8 mouse cellular contexts compared by ENCODE assay signal in genomic region chr10:75060843-75061235, GRCm38 (mm10). TPM values are rescaled to one million over a fixed set of nuclear protein-coding genes. Genes with fewer than 3 reads are reported as not detected.
DNase-seq lines count a peak whose midpoint lies in the region; ATAC-seq and TF ChIP-seq lines count a peak whose summit lies in the region.

No protein-coding gene starts in this region.

- H3K9me3 ChIP-seq in erythroblast, embryonic 14.5 days (ENCODE audit: control insufficient read depth, low read length) = peaks cover 5% of the 10 kb centered on the region; the same call in 1 of the 2 replicates
- H3K9me3 ChIP-seq in forebrain, postnatal 0 days (ENCODE audit: low read length) = no peaks in the 10 kb centered on the region
- no peaks in the 10 kb centered on the region for H3K9me3 ChIP-seq in limb, embryonic 13.5 days

- peaks cover 47% of the 10 kb centered on the region for H3K27me3 ChIP-seq in erythroblast, embryonic 14.5 days (ENCODE audit: control insufficient read depth)
- H3K27me3 ChIP-seq in forebrain, postnatal 0 days (ENCODE audit: insufficient read depth, low read length) = no peaks in the 10 kb centered on the region
- no peaks in the 10 kb centered on the region for H3K27me3 ChIP-seq in limb, embryonic 13.5 days

- WGBS in forebrain, postnatal 0 days = 4% methylated on average over 45 of the region's 48 CpGs
- WGBS in limb, embryonic 13.5 days = under 1% methylated on average over 30 of the region's 48 CpGs
- WGBS in olfactory bulb, adult 2 months = under 1% methylated on average over 44 of the region's 48 CpGs

- peak overlapping the region; percentile 58 for H3K4me3 ChIP-seq in erythroblast, embryonic 14.5 days (replicated peaks)
- peak overlapping the region; percentile 94 for H3K4me3 ChIP-seq in forebrain, postnatal 0 days (ENCODE audit: low read depth, low read length)
- peak overlapping the region; percentile 89 for H3K4me3 ChIP-seq in limb, embryonic 13.5 days
- peak overlapping the region; percentile 75 for H3K4me3 ChIP-seq in olfactory bulb, adult 2 months (ENCODE audit: insufficient read depth, low read depth, low read length)

- ATAC-seq in erythroblast, adult 5-6 weeks (replicated peaks; ENCODE audit: low FRiP score, poor library complexity, severe bottlenecking) = no peak
- ATAC-seq in forebrain, postnatal 0 days = peak; percentile 41
- ATAC-seq in limb, embryonic 13.5 days (ENCODE audit: low FRiP score, low read depth) = peak; percentile 5; the same call in 1 of the 2 replicates

- H3K9ac ChIP-seq in forebrain, postnatal 0 days = peak overlapping the region; percentile 87
- peak overlapping the region; percentile 86 for H3K9ac ChIP-seq in limb, embryonic 13.5 days

- peak overlapping the region; percentile 88 for H3K4me2 ChIP-seq in forebrain, postnatal 0 days (ENCODE audit: low read depth)
- peak overlapping the region; percentile 97 for H3K4me2 ChIP-seq in limb, embryonic 13.5 days (replicated peaks)

- no peak for TF ChIP-seq CTCF in forebrain, postnatal 0 days (IDR thresholded peaks at IDR 0.05; ENCODE audit: low read depth)
- no peak for TF ChIP-seq CTCF in olfactory bulb, adult 2 months (IDR thresholded peaks at IDR 0.05; ENCODE audit: insufficient read depth, low read depth, low read length)

- DNase-seq in urinary bladder, adult 2 months (ENCODE audit: low spot score) = peak; percentile 42
- DNase-seq in urinary bladder, postnatal 10 days (ENCODE audit: low spot score) = no peak
- peak; percentile 51 for DNase-seq in forebrain, postnatal 0 days
- DNase-seq in layer of hippocampus, adult 11-12 months (ENCODE audit: low spot score) = no peak

- no peaks in the 10 kb centered on the region for H3K36me3 ChIP-seq in erythroblast, embryonic 14.5 days (ENCODE audit: control insufficient read depth)
- 0 out of 2 replicates have a peak, but pooled peaks cover 4% of the 10 kb centered on the region for H3K36me3 ChIP-seq in forebrain, postnatal 0 days (ENCODE audit: insufficient read depth)
- peaks cover 17% of the 10 kb centered on the region for H3K36me3 ChIP-seq in limb, embryonic 13.5 days

- H3K27ac ChIP-seq in forebrain, postnatal 0 days (ENCODE audit: low read depth, low read length) = peak overlapping the region; percentile 88
- peak overlapping the region; percentile 58; the same call in 1 of the 2 replicates for H3K27ac ChIP-seq in limb, embryonic 13.5 days
- peak overlapping the region; percentile 23; the same call in 1 of the 2 replicates for H3K27ac ChIP-seq in olfactory bulb, adult 2 months (ENCODE audit: insufficient read depth, low read depth, low read length)

- H3K4me1 ChIP-seq in erythroblast, embryonic 14.5 days (ENCODE audit: control insufficient read depth) = peaks cover 24% of the 10 kb centered on the region
- peaks cover 43% of the 10 kb centered on the region for H3K4me1 ChIP-seq in forebrain, postnatal 0 days (ENCODE audit: insufficient read depth)
- peaks cover 53% of the 10 kb centered on the region for H3K4me1 ChIP-seq in limb, embryonic 13.5 days
- peaks cover 38% of the 10 kb centered on the region for H3K4me1 ChIP-seq in olfactory bulb, adult 2 months (ENCODE audit: control insufficient read depth, insufficient read depth, low read length)

- no peak for TF ChIP-seq POLR2A in olfactory bulb, adult 2 months (IDR thresholded peaks at IDR 0.05; ENCODE audit: insufficient read depth, low read depth, low read length)

RNA-seq across cellular contexts. Expression of gene Bcr, which starts 0.4 kb away (rescaled TPM):
- 0.03 and 0.11 TPM in 2 replicates for polyA plus RNA-seq in erythroblast, embryonic 14.5 days (2012)
- 2.7 and 3.7 TPM in 2 replicates for total RNA-seq in erythroblast, adult 5-6 weeks (2015; ENCODE audit: low replicate concordance)
- total RNA-seq in erythroblast, adult 5-6 weeks (2017; ENCODE audit: low replicate concordance) = 2.3 and 4.9 TPM in 2 replicates
- polyA plus RNA-seq in urinary bladder, adult 2 months (2012; rRNA removed) = 35.5 and 39.5 TPM in 2 replicates
- total RNA-seq in forebrain, postnatal 0 days (2014; rRNA removed) = 44.9 and 49.6 TPM in 2 replicates
- 6.9 and 10.1 TPM in 2 replicates for polyA plus RNA-seq in forebrain, postnatal 0 days (2015; fragmentation: Nextera tagmentation; extraction: Ambion mirVana)
- 7.7 and 9.1 TPM in 2 replicates for polyA plus RNA-seq in limb, embryonic 13.5 days (2015; fragmentation: Nextera tagmentation; extraction: Ambion mirVana)
- polyA plus RNA-seq in olfactory bulb, adult 2 months (2012; ENCODE audit: insufficient read depth, insufficient read length, low replicate concordance, missing spikeins) = not detected in 2 replicates

RNA-seq across cellular contexts. Expression of gene Rab36, which starts 24.0 kb away (rescaled TPM):
- not detected in 2 replicates for polyA plus RNA-seq in erythroblast, embryonic 14.5 days (2012)
- total RNA-seq in erythroblast, adult 5-6 weeks (2015; ENCODE audit: low replicate concordance) = 1.3 TPM in 1 of 2 replicates, not detected in the other
- total RNA-seq in erythroblast, adult 5-6 weeks (2017; ENCODE audit: low replicate concordance) = 1.4 TPM in 1 of 2 replicates, not detected in the other
- 8.2 and 11.2 TPM in 2 replicates for polyA plus RNA-seq in urinary bladder, adult 2 months (2012; rRNA removed)
- 20.1 and 24.4 TPM in 2 replicates for total RNA-seq in forebrain, postnatal 0 days (2014; rRNA removed)
- polyA plus RNA-seq in forebrain, postnatal 0 days (2015; fragmentation: Nextera tagmentation; extraction: Ambion mirVana) = 17.9 and 26.8 TPM in 2 replicates
- polyA plus RNA-seq in limb, embryonic 13.5 days (2015; fragmentation: Nextera tagmentation; extraction: Ambion mirVana) = 11.2 and 11.6 TPM in 2 replicates
- polyA plus RNA-seq in olfactory bulb, adult 2 months (2012; ENCODE audit: insufficient read depth, insufficient read length, low replicate concordance, missing spikeins) = not detected in 2 replicates

RNA-seq across cellular contexts. Expression of gene Rsph14, which starts 28.5 kb away (rescaled TPM):
- polyA plus RNA-seq in erythroblast, embryonic 14.5 days (2012) = not detected in 2 replicates
- total RNA-seq in erythroblast, adult 5-6 weeks (2015; ENCODE audit: low replicate concordance) = not detected in 2 replicates
- total RNA-seq in erythroblast, adult 5-6 weeks (2017; ENCODE audit: low replicate concordance) = not detected in 2 replicates
- not detected in 2 replicates for polyA plus RNA-seq in urinary bladder, adult 2 months (2012; rRNA removed)
- 0.23 and 0.24 TPM in 2 replicates for total RNA-seq in forebrain, postnatal 0 days (2014; rRNA removed)
- 0.90 and 1.1 TPM in 2 replicates for polyA plus RNA-seq in forebrain, postnatal 0 days (2015; fragmentation: Nextera tagmentation; extraction: Ambion mirVana)
- polyA plus RNA-seq in limb, embryonic 13.5 days (2015; fragmentation: Nextera tagmentation; extraction: Ambion mirVana) = not detected in 2 replicates
- polyA plus RNA-seq in olfactory bulb, adult 2 months (2012; ENCODE audit: insufficient read depth, insufficient read length, low replicate concordance, missing spikeins) = not detected in 2 replicates

Comparison
In these comparisons a context has a peak if more than half of its experiments do, and no peak if none do; other contexts are left out.
1. DNase-seq: peak in urinary bladder, adult 2 months (single experiment) and forebrain, postnatal 0 days (single experiment); none in urinary bladder, postnatal 10 days (single experiment) and layer of hippocampus, adult 11-12 months (single experiment).
2. H3K27ac ChIP-seq: peak in every context shown above with its lines; median percentile 88 in forebrain, postnatal 0 days; 58 in limb, embryonic 13.5 days; 23 in olfactory bulb, adult 2 months.
3. Peak in every context shown above with its lines, with median percentiles within 50 percentile points of each other: H3K4me3 ChIP-seq.